Mouse (Mus musculus) G1E-ER4 (cell line): ENCODE results near the gene Klf6. TPM values are rescaled to one million over a fixed set of nuclear protein-coding genes. Genes with fewer than 3 reads are reported as not detected.

Source experiments
- GATA1 ChIP-seq: IDR thresholded peaks from one replicate; pipeline ENCODE4 v1.8.0; 2012; ENCODE audit warnings: low read length, inconsistent platforms
- polyA plus RNA-seq: library from polyadenylated mRNA; stranded (reverse); fragments of >175 nt; gene quantifications from 2 replicates; pipeline ENCODE4 v1.2.3, GENCODE M21; 2012

The Klf6 gene
- polyA plus RNA-seq, 1 experiment = 29.0 TPM

- no peak for TF ChIP-seq GATA1
These were observed 17.5 kb downstream of the Klf6 start for GRCm38 (mm10) chr13:5878748-5879147.

GRCm38 (mm10) chr13:5886810-5887209 is 25.5 kb downstream of the Klf6 start:
- TF ChIP-seq GATA1 = no peak

DNA sequence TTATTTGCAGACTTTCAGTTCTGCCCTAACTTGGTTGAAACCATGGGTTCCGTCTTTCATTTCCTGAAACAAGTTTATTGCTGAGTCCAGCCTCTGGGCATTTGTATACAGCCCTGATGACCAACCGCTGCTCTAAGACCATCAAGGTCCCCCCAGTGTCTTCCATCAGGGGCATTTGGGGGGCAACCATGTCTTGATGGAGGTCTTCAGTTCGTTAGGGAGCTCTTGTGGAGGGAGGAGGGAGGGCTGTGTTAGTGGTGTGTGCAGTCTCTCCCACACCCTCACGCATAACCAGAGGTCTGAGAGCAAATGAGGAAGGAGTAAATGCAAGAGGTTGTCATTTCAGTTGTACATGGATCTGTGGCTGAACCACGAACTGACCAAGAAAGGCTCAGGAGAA is 26.9 kb downstream of the Klf6 start:
- no peak for TF ChIP-seq GATA1

DNA sequence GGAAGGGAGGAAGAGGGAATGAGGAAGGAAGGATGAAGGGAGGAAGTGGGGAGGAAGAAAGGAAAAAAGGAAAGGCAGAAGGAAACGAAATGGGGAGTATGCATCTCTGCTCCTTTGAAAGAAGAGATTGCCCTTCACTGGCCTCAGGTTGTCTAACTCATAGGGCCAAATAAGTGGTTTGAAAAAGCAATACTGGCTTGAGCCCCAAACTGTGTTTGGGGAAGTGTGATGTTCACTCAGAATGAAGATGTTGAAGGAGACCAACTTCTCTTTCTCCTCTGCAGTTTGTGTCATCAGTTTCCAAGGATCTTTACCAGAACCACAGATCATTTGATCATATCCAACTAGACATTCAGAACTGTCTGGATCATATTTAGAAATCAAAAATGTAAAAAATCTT is 27.4 kb downstream of the Klf6 start:
- TF ChIP-seq GATA1 = no peak

DNA sequence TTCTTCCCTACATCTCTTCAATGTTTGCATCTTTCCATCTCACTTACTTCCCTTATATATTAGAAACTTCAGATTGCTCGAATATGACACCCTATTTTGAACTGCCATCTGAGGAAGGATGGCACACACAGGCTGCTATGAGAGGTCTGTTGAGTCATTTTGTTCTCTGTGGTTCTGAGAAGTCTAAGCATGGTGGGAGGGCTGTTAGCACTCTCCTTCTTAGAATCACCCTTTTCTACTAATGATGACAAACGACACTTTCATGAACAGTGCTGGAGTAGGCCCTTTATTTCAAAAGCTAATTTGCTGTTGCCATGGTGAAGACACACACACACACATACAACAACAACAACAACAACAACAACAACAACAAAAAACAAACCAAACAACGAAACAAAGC is 28.8 kb downstream of the Klf6 start:
- TF ChIP-seq GATA1 = no peak

GRCm38 (mm10) chr13:5892684-5893447 is 31.6 kb downstream of the Klf6 start:
- no peak for TF ChIP-seq GATA1

- TF ChIP-seq GATA1 = no peak
These were observed 33.6 kb downstream of the Klf6 start for GRCm38 (mm10) chr13:5894910-5895309.

- no peak for TF ChIP-seq GATA1
These were observed 34.6 kb downstream of the Klf6 start for GRCm38 (mm10) chr13:5895851-5896250.

- no peak for TF ChIP-seq GATA1
These were observed 36.1 kb downstream of the Klf6 start for GRCm38 (mm10) chr13:5897176-5897959.

DNA sequence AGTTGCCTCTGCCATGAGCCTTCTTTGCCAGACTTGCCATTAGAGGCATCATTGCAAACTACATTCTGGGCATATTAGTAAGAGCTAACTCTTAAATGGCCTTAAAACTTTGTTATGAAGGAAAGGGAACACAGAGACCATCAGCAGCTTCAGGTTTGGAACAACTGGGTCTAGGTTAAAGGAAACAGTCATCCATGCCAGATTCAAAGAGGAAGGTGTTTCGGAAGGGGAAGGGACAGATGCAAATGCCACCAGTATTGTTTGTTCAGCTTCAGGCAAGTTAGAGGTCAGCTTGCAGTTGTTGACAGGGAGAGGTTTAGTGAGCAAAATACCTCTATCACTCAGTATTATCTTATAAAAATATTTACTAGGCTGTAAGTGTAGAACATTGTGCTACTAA is 37.7 kb downstream of the Klf6 start:
- no peak for TF ChIP-seq GATA1

GRCm38 (mm10) chr13:5899641-5900040 is 38.4 kb downstream of the Klf6 start:
- no peak for TF ChIP-seq GATA1

DNA sequence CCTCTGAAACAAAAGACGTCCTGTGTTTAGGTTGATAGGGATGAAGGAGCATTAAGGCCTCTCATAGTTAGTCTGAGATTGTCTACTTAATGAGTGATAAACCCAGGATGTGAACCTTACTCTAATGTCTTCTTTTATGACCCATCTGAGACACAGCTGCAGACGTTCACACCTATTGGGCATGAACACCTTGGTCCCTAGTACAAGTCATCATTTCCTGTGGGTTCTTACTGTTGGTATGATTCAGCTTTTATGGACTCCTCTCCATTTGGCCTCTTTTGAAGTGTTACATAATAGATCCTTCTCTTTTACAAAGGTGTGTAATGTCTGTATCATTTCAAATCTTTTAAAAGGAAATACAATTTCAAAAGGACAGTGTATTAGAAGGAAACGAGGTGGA is 51.9 kb downstream of the Klf6 start:
- TF ChIP-seq GATA1 = no peak

DNA sequence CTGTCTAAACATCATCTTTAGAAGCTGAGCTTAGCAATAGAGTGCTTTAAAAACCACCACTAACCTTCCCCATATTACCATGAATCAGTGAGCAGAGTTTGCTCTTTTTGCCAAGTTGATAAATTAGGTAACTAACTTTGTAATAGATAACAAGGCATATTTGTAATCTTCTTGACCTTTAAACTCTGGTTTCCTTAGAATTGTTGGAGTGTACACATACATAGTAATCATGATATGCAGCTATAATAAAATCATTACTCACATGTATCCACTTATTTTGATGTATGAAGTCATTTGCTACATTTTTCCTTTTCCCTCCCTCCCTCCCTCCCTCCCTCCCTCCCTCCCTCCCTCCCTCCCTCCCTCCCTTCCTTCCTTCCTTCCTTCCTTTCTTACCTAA is 56.1 kb downstream of the Klf6 start:
- TF ChIP-seq GATA1 = no peak

- no peak for TF ChIP-seq GATA1
These were observed 58.7 kb downstream of the Klf6 start for GRCm38 (mm10) chr13:5919966-5920365.
